Mouse (Mus musculus): ENCODE results near the gene Stxbp2. TPM values are rescaled to one million over a fixed set of nuclear protein-coding genes. Genes with fewer than 3 reads are reported as not detected.

Stxbp2 gene
- polyA plus RNA-seq, 1 experiment from 2014 or later, result 48.6 TPM

GRCm38 (mm10) chr8:3598054-3598453 is 32.7 kb upstream of the Stxbp2 start:
- Histone ChIP-seq H3K27me3 (ENCODE audit: control insufficient read depth, insufficient read depth, low read depth, low read length) (no peaks in the 10 kb centered on the region), H3K27ac (ENCODE audit: low read length) (no peak overlapping the region), H3K4me3 (ENCODE audit: low read depth, low read length) (no peak overlapping the region), H3K9me3 (replicated peaks; ENCODE audit: control insufficient read depth, low read length) (no peaks in the 10 kb centered on the region), H3K36me3 (ENCODE audit: control insufficient read depth, insufficient read depth) (no peaks in the 10 kb centered on the region), H3K4me1 (ENCODE audit: control insufficient read depth, low read depth, low read length) (no peaks in the 10 kb centered on the region), H3K9ac (ENCODE audit: low read depth, low read length) (no peak overlapping the region), H3K4me2 (ENCODE audit: low read depth, low read length) (no peak overlapping the region)
- 68% methylated on average over 3 of the region's 3 CpGs for WGBS (ENCODE audit: insufficient replicate concordance)
- ATAC-seq (ENCODE audit: low read depth), result no peak

- H3K9me3 ChIP-seq (replicated peaks; ENCODE audit: control insufficient read depth, low read length), result no peaks in the 10 kb centered on the region
- WGBS (ENCODE audit: insufficient replicate concordance), result 56% methylated on average over 1 of the region's 1 CpGs
- H3K27ac ChIP-seq (ENCODE audit: low read length), result no peak overlapping the region
- no peaks in the 10 kb centered on the region for H3K27me3 ChIP-seq (ENCODE audit: control insufficient read depth, insufficient read depth, low read depth, low read length)
- ATAC-seq (ENCODE audit: low read depth), result no peak
- no peak overlapping the region for H3K9ac ChIP-seq (ENCODE audit: low read depth, low read length)
- no peak overlapping the region for H3K4me3 ChIP-seq (ENCODE audit: low read depth, low read length)
- H3K4me2 ChIP-seq (ENCODE audit: low read depth, low read length), result no peak overlapping the region
- no peaks in the 10 kb centered on the region for H3K36me3 ChIP-seq (ENCODE audit: control insufficient read depth, insufficient read depth)
- H3K4me1 ChIP-seq (ENCODE audit: control insufficient read depth, low read depth, low read length), result no peaks in the 10 kb centered on the region
Measured at GRCm38 (mm10) chr8:3599219-3599618, 31.5 kb upstream of the Stxbp2 start.

GRCm38 (mm10) chr8:3600401-3600800 is 30.4 kb upstream of the Stxbp2 start:
- ATAC-seq (ENCODE audit: low read depth), result no peak
- Histone ChIP-seq H3K9me3 (replicated peaks; ENCODE audit: control insufficient read depth, low read length) (no peaks in the 10 kb centered on the region), H3K4me2 (ENCODE audit: low read depth, low read length) (no peak overlapping the region), H3K4me3 (ENCODE audit: low read depth, low read length) (no peak overlapping the region), H3K36me3 (ENCODE audit: control insufficient read depth, insufficient read depth) (no peaks in the 10 kb centered on the region), H3K27me3 (ENCODE audit: control insufficient read depth, insufficient read depth, low read depth, low read length) (no peaks in the 10 kb centered on the region), H3K27ac (ENCODE audit: low read length) (no peak overlapping the region), H3K9ac (ENCODE audit: low read depth, low read length) (no peak overlapping the region), H3K4me1 (ENCODE audit: control insufficient read depth, low read depth, low read length) (no peaks in the 10 kb centered on the region)
- WGBS (ENCODE audit: insufficient replicate concordance), result 79% methylated on average over 6 of the region's 6 CpGs

- Histone ChIP-seq H3K4me2 (ENCODE audit: low read depth, low read length) (no peak overlapping the region), H3K9me3 (replicated peaks; ENCODE audit: control insufficient read depth, low read length) (no peaks in the 10 kb centered on the region), H3K4me1 (ENCODE audit: control insufficient read depth, low read depth, low read length) (peaks cover 4% of the 10 kb centered on the region; the same call in 1 of the 2 replicates), H3K4me3 (ENCODE audit: low read depth, low read length) (no peak overlapping the region), H3K9ac (ENCODE audit: low read depth, low read length) (no peak overlapping the region), H3K27me3 (ENCODE audit: control insufficient read depth, insufficient read depth, low read depth, low read length) (no peaks in the 10 kb centered on the region), H3K36me3 (ENCODE audit: control insufficient read depth, insufficient read depth) (no peaks in the 10 kb centered on the region), H3K27ac (ENCODE audit: low read length) (no peak overlapping the region)
- WGBS (ENCODE audit: insufficient replicate concordance), result 62% methylated on average over 13 of the region's 13 CpGs
- ATAC-seq (ENCODE audit: low read depth), result no peak
Measured at GRCm38 (mm10) chr8:3603439-3603838, 27.3 kb upstream of the Stxbp2 start.

GRCm38 (mm10) chr8:3606593-3606992 is 24.2 kb upstream of the Stxbp2 start:
- H3K4me1 ChIP-seq (ENCODE audit: control insufficient read depth, low read depth, low read length), result peaks cover 4% of the 10 kb centered on the region; the same call in 1 of the 2 replicates
- H3K9ac ChIP-seq (ENCODE audit: low read depth, low read length), result no peak overlapping the region
- peak; percentile 25; the same call in 1 of the 2 replicates for ATAC-seq (ENCODE audit: low read depth)
- no peaks in the 10 kb centered on the region for H3K27me3 ChIP-seq (ENCODE audit: control insufficient read depth, insufficient read depth, low read depth, low read length)
- no peak overlapping the region for H3K4me2 ChIP-seq (ENCODE audit: low read depth, low read length)
- whole genome bisulfite sequencing (ENCODE audit: insufficient replicate concordance), result 31% methylated on average over 16 of the region's 16 CpGs
- peaks cover 9% of the 10 kb centered on the region for H3K36me3 ChIP-seq (ENCODE audit: control insufficient read depth, insufficient read depth)
- H3K4me3 ChIP-seq (ENCODE audit: low read depth, low read length), result no peak overlapping the region
- H3K27ac ChIP-seq (ENCODE audit: low read length), result no peak overlapping the region
- H3K9me3 ChIP-seq (replicated peaks; ENCODE audit: control insufficient read depth, low read length), result no peaks in the 10 kb centered on the region

- no peaks in the 10 kb centered on the region for H3K9me3 ChIP-seq (replicated peaks; ENCODE audit: control insufficient read depth, low read length)
- no peak for ATAC-seq (ENCODE audit: low read depth)
- no peaks in the 10 kb centered on the region for H3K27me3 ChIP-seq (ENCODE audit: control insufficient read depth, insufficient read depth, low read depth, low read length)
- 86% methylated on average over 7 of the region's 7 CpGs for WGBS (ENCODE audit: insufficient replicate concordance)
- H3K4me2 ChIP-seq (ENCODE audit: low read depth, low read length), result no peak overlapping the region
- H3K27ac ChIP-seq (ENCODE audit: low read length), result no peak overlapping the region
- no peak overlapping the region for H3K4me3 ChIP-seq (ENCODE audit: low read depth, low read length)
- H3K9ac ChIP-seq (ENCODE audit: low read depth, low read length), result no peak overlapping the region
- peaks cover 4% of the 10 kb centered on the region; the same call in 1 of the 2 replicates for H3K4me1 ChIP-seq (ENCODE audit: control insufficient read depth, low read depth, low read length)
- H3K36me3 ChIP-seq (ENCODE audit: control insufficient read depth, insufficient read depth), result peaks cover 15% of the 10 kb centered on the region
Measured at GRCm38 (mm10) chr8:3607822-3608221, 22.9 kb upstream of the Stxbp2 start.

GRCm38 (mm10) chr8:3609046-3609815 is 21.5 kb upstream of the Stxbp2 start:
- 76% methylated on average over 12 of the region's 12 CpGs for WGBS (ENCODE audit: insufficient replicate concordance)
- H3K4me1 ChIP-seq (ENCODE audit: control insufficient read depth, low read depth, low read length), result peaks cover 4% of the 10 kb centered on the region; the same call in 1 of the 2 replicates
- H3K9me3 ChIP-seq (replicated peaks; ENCODE audit: control insufficient read depth, low read length), result no peaks in the 10 kb centered on the region
- peaks cover 27% of the 10 kb centered on the region for H3K36me3 ChIP-seq (ENCODE audit: control insufficient read depth, insufficient read depth)
- no peak overlapping the region for H3K4me2 ChIP-seq (ENCODE audit: low read depth, low read length)
- H3K27ac ChIP-seq (ENCODE audit: low read length), result no peak overlapping the region
- H3K4me3 ChIP-seq (ENCODE audit: low read depth, low read length), result no peak overlapping the region
- no peak overlapping the region for H3K9ac ChIP-seq (ENCODE audit: low read depth, low read length)
- no peaks in the 10 kb centered on the region for H3K27me3 ChIP-seq (ENCODE audit: control insufficient read depth, insufficient read depth, low read depth, low read length)
- no peak for ATAC-seq (ENCODE audit: low read depth)

- no peak overlapping the region for H3K4me2 ChIP-seq (ENCODE audit: low read depth, low read length)
- ATAC-seq (ENCODE audit: low read depth), result no peak
- no peak overlapping the region for H3K4me3 ChIP-seq (ENCODE audit: low read depth, low read length)
- H3K4me1 ChIP-seq (ENCODE audit: control insufficient read depth, low read depth, low read length), result peaks cover 4% of the 10 kb centered on the region; the same call in 1 of the 2 replicates
- peaks cover 33% of the 10 kb centered on the region for H3K36me3 ChIP-seq (ENCODE audit: control insufficient read depth, insufficient read depth)
- H3K9me3 ChIP-seq (replicated peaks; ENCODE audit: control insufficient read depth, low read length), result no peaks in the 10 kb centered on the region
- WGBS (ENCODE audit: insufficient replicate concordance), result 85% methylated on average over 6 of the region's 6 CpGs
- H3K27me3 ChIP-seq (ENCODE audit: control insufficient read depth, insufficient read depth, low read depth, low read length), result no peaks in the 10 kb centered on the region
- no peak overlapping the region for H3K9ac ChIP-seq (ENCODE audit: low read depth, low read length)
- H3K27ac ChIP-seq (ENCODE audit: low read length), result no peak overlapping the region
Measured at GRCm38 (mm10) chr8:3609816-3610150, 21.0 kb upstream of the Stxbp2 start.

GRCm38 (mm10) chr8:3621199-3621970 is 9.4 kb upstream of the Stxbp2 start, which contains the start of the genes Xab2 and Pet100:
TSS of gene Xab2 (minus strand) at chr8:3621316.
TSS of gene Pet100 (plus strand) at chr8:3621548.
- under 1% methylated on average over 37 of the region's 37 CpGs for WGBS (ENCODE audit: insufficient replicate concordance)
- H3K9ac ChIP-seq (ENCODE audit: low read depth, low read length), result peak within 1 kb of the TSS; percentile 79
- no peaks in the 10 kb centered on the region for H3K27me3 ChIP-seq (ENCODE audit: control insufficient read depth, insufficient read depth, low read depth, low read length)
- peak within 1 kb of the TSS; percentile 47 for H3K27ac ChIP-seq (ENCODE audit: low read length)
- H3K4me3 ChIP-seq (ENCODE audit: low read depth, low read length), result peak within 1 kb of the TSS; percentile 89
- peaks cover 17% of the 10 kb centered on the region for H3K4me1 ChIP-seq (ENCODE audit: control insufficient read depth, low read depth, low read length)
- peak; percentile 99 for ATAC-seq (ENCODE audit: low read depth)
- H3K4me2 ChIP-seq (ENCODE audit: low read depth, low read length), result peak within 1 kb of the TSS; percentile 85
- no peaks in the 10 kb centered on the region for H3K9me3 ChIP-seq (replicated peaks; ENCODE audit: control insufficient read depth, low read length)
- peaks cover 17% of the 10 kb centered on the region for H3K36me3 ChIP-seq (ENCODE audit: control insufficient read depth, insufficient read depth)
